Mouse (Mus musculus): Measurements from ENCODE around the gene Atp6v1a.

The Atp6v1a gene

DNA sequence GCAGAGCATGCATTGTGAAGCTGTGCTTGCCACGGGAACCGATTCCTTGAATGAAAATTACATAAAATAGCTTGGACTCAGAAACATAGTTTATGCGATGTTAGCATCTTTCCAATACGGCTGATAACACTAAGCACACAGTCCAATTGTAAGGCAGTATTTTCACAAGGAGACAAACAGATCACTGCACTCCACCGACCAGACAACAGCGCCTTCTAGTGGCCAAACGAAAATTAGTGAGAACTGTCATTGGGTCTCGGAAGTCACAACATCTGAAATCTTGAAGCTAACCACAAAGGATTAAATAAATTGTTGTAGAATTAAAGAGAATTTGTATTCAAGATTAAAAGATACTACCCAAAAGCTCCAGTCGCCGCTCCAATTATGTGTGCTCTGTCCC, 80.8 kb downstream of the Atp6v1a start:
- peak; percentile 66 for DNase-seq

DNA sequence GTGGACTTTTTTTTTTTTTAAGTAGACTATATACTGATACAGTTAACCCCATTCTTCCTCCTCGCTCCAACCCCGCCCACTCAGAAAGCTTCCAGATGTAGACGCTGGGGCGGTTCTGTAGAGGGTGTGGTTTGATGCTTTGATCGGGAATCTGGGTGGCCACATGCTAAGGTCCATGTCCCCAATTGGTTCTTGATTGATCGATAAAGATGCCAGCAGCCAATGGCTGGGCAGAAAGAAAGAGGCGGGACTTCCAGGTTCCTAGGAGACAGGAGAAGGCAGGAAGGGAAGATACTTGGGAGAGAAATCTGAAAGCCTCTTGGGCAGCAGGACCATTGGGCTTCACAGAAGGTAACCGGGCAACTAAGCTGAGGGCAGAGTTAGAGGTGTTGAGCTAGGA, 83.7 kb downstream of the Atp6v1a start:
- DNase-seq = no peak

- no peak for DNase-seq
These were observed 86.2 kb downstream of the Atp6v1a start for GRCm38 (mm10) chr16:44053265-44053664.

- no peak for DNase-seq
These were observed 87.1 kb downstream of the Atp6v1a start for GRCm38 (mm10) chr16:44052390-44052789.

DNA sequence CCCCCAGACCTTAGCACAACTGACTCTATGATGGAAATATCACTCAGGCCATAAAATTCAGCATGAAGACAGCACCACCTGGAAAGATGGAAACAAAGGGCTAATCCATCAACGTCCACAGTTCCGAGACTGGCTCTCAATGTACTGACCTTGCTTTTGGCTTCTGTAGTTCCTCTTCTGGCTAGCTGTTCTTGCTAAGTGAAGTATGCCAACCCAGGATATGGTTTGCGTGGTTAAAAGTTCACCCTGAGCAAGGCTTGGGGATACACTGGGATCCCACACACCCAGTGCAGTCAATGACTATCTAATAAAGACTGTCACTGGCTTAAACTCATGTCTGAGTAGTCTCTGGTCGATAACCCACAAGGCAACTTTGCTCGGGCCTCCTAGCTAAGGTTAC, 89.4 kb downstream of the Atp6v1a start:
- no peak for DNase-seq

- no peak for DNase-seq
These were observed 100.4 kb downstream of the Atp6v1a start for GRCm38 (mm10) chr16:44039112-44039511.

All from kidney, adult 18-20 months (tissue).